Mouse (Mus musculus) megakaryocyte, embryonic 14.5 days (primary cell): Measurements from ENCODE around the gene Rad51. TPM values are rescaled to one million over a fixed set of nuclear protein-coding genes. Genes with fewer than 3 reads are reported as not detected.
A peak's percentile ranks its signal among the peaks of the same experiment; 100 is the strongest.

Experiments used
- H3K27me3 ChIP-seq: replicated peaks from 2 replicates; pipeline ENCODE3; 2012; ENCODE audit warnings: inconsistent platforms
- H3K36me3 ChIP-seq: replicated peaks from 2 replicates; pipeline ENCODE3; 2012; ENCODE audit warnings: low read length, inconsistent platforms, mixed read lengths
- H3K4me1 ChIP-seq: 2 replicates; pipeline ENCODE4 v1.6.1; 2012; ENCODE audit warnings: inconsistent platforms
- H3K4me3 ChIP-seq: replicated peaks from 2 replicates; pipeline ENCODE3; 2012; ENCODE audit warnings: moderate library complexity, mild to moderate bottlenecking, inconsistent platforms
- H3K9me3 ChIP-seq: 2 replicates; pipeline ENCODE4 v1.6.1; 2012; ENCODE audit warnings: inconsistent platforms
- FLI1 ChIP-seq: IDR thresholded peaks from 2 replicates; pipeline ENCODE4 v1.6.1; 2012; ENCODE audit warnings: low read length, inconsistent platforms, mixed read lengths
- GATA1 ChIP-seq: IDR thresholded peaks from 3 replicates; pipeline ENCODE4 v1.6.1; 2012; ENCODE audit warnings: mixed read lengths, low read length, inconsistent platforms, borderline replicate concordance
- polyA plus RNA-seq: library from polyadenylated mRNA; stranded (reverse); fragments of >175 nt; gene quantifications from 2 replicates; pipeline ENCODE4 v1.2.3, GENCODE M21; 2012; ENCODE audit warnings: low replicate concordance; ENCODE audit not compliant: insufficient read depth

Rad51 gene
- polyA plus RNA-seq, 1 experiment, result 6.4 TPM

DNA sequence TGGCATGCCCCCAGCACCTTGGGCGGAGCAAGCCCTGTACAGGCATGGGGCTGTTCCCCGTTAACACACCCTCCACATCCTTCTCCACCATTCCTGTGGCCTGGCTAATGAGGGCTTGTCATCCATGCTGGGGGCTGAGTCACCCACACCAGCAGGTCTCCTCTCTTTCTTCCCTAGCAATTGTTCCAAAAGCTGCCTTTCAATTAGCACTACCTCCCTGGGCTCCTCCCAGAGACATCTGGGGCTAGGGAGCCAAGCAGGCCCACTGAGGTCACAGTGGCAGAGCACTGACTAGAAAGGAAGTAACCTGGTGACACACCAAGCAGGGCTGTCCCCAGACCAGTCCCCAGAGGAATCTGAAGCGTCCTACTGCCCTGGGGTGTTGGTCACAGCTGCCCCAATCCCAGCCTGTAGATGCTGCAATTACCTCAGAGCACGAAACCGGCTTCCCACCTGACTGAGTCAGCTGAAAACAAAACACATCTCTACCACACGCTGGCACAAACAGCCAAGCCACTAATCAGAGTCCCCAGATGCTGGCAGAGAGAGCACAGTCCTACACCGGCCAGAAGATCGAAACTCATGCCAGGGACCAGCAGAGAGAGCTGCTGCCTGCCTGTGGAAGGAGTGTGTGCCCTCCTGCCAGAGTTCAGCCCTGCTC lies 61.5 kb downstream of the Rad51 start, which contains the start of gene Gm14137:
Gene Gm14137 (plus strand): TSS at position 519 of the 661 bp plus-strand sequence.
- Histone ChIP-seq H3K4me3 (no peak within 1 kb of the TSS), H3K27me3 (peaks cover 6% of the 10 kb centered on the region), H3K4me1 (peaks cover 76% of the 10 kb centered on the region), H3K36me3 (peaks cover 30% of the 10 kb centered on the region), H3K9me3 (no peaks in the 10 kb centered on the region)
- TF ChIP-seq FLI1 (no peak), GATA1 (no peak)

DNA sequence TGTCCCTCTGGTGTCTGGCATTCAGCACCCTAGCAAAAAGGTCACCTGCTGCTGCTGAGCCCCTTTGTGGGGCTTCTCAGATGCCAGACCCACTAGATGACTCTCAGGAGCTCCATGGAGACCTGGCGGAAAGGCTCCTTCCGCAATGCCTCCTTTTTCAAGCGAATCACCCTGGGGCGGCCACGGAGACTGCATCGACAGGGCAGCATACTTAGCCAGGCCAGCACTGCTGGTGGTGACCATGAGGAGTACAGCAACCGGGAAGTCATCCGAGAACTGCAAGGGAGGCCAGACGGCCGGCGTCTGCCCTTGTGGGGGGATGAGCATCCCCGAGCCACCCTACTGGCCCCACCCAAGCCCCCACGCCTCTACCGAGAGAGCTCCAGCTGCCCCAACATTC lies 62.3 kb downstream of the Rad51 start:
- Histone ChIP-seq H3K4me1 (peaks cover 69% of the 10 kb centered on the region), H3K4me3 (no peak overlapping the region), H3K36me3 (peaks cover 37% of the 10 kb centered on the region), H3K9me3 (no peaks in the 10 kb centered on the region), H3K27me3 (peaks cover 6% of the 10 kb centered on the region)
- TF ChIP-seq GATA1 (no peak), FLI1 (no peak)

DNA sequence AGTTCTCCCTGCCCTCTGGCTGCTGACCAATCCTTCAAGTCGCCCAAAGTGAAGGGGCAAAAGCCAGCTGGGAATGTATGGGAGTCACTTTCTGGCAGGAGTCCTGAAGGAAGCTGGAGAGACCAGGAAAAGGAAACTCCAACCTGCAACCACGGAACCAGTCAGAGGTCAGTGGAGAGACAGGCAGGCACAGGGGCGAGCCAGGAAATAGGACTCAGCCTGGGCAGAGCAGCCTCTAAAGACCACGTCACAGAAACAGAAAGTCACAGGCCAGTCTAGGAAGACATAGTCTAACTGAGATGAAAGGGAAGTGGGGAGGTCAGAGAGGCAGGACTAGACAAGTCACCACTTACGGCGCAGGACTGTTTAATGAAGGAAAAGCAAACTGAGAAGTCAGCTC lies 63.0 kb downstream of the Rad51 start:
- peaks cover 6% of the 10 kb centered on the region for H3K27me3 ChIP-seq
- TF ChIP-seq FLI1 (no peak), GATA1 (no peak)
- H3K9me3 ChIP-seq, result no peaks in the 10 kb centered on the region
- no peak overlapping the region for H3K4me3 ChIP-seq
- H3K36me3 ChIP-seq, result peaks cover 45% of the 10 kb centered on the region
- peaks cover 62% of the 10 kb centered on the region for H3K4me1 ChIP-seq

DNA sequence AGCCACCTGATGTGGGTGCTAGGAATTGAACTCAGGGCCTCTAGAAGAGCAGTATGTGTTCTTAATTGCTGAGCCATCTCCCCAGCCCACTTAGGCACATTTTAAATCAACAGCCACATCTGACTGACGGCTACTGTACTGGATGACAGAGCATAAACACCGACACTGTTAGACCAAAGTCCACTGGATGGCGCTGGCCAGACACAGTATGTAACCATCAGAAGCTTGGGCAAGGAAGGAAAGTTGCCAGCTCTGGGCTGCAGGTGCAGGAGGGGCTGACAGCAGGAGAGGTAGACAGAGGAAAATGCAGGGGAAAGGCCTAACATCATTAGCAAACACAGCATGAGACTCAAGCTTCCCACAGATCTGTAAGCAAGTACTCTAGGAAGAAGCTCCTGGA lies 64.2 kb downstream of the Rad51 start:
- no peak for TF ChIP-seq GATA1
- no peak for TF ChIP-seq FLI1
- H3K36me3 ChIP-seq, result peaks cover 46% of the 10 kb centered on the region
- peaks cover 56% of the 10 kb centered on the region for H3K4me1 ChIP-seq
- no peak overlapping the region for H3K4me3 ChIP-seq
- H3K27me3 ChIP-seq, result peaks cover 6% of the 10 kb centered on the region
- H3K9me3 ChIP-seq, result no peaks in the 10 kb centered on the region

DNA sequence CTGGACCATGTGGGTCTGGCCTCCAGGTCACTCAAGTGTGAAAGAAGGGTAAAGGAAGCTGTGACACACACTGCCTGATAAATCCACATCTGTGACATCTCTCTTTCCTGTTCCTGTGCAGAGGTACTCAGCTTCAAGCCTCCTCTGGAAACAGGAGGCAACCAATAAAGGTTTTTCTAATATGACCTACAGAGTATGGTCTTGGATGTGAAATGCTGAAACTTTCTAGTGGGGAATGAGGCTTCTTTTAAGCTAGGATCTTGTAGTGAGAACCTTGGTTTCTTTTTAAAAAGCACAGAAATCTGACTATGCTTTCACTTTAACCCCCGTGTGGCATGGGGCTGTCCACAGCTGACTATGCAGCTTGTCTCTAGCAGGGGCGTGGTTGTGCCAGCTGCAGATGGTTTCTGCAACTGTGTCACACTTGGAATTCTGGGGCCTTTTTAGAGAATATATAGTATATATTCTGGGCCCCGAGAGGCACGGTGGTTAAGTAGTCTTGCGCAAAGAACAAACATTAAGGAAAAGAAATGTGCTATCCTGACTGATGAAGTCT lies 64.9 kb downstream of the Rad51 start:
- Histone ChIP-seq H3K4me1 (peaks cover 54% of the 10 kb centered on the region), H3K36me3 (peaks cover 45% of the 10 kb centered on the region), H3K4me3 (no peak overlapping the region), H3K27me3 (peaks cover 6% of the 10 kb centered on the region), H3K9me3 (no peaks in the 10 kb centered on the region)
- TF ChIP-seq FLI1, result no peak
- no peak for TF ChIP-seq GATA1

DNA sequence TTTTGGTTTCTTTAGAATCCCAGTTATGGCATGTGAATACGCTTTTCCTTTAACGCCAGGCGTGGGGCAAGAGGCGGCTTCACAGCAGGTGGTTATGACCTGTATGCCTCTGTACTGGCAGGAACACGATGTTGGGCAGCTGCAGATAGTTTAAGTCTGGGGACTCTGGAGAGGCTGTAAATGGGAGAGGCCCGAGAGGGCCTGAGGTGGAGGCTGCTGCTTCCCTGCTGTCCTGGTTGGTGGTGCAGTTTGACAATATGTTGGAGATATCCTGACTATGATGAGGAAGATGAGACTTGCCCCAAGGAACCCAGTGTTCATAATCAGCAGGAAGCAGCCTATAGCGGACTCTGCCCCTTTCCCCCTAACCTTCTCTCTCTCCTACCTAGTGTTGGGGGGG lies 70.3 kb downstream of the Rad51 start:
- H3K4me1 ChIP-seq, result peaks cover 42% of the 10 kb centered on the region
- no peaks in the 10 kb centered on the region for H3K9me3 ChIP-seq
- H3K36me3 ChIP-seq, result peaks cover 47% of the 10 kb centered on the region
- H3K4me3 ChIP-seq, result no peak overlapping the region
- TF ChIP-seq FLI1, result no peak
- no peak for TF ChIP-seq GATA1
- no peaks in the 10 kb centered on the region for H3K27me3 ChIP-seq

DNA sequence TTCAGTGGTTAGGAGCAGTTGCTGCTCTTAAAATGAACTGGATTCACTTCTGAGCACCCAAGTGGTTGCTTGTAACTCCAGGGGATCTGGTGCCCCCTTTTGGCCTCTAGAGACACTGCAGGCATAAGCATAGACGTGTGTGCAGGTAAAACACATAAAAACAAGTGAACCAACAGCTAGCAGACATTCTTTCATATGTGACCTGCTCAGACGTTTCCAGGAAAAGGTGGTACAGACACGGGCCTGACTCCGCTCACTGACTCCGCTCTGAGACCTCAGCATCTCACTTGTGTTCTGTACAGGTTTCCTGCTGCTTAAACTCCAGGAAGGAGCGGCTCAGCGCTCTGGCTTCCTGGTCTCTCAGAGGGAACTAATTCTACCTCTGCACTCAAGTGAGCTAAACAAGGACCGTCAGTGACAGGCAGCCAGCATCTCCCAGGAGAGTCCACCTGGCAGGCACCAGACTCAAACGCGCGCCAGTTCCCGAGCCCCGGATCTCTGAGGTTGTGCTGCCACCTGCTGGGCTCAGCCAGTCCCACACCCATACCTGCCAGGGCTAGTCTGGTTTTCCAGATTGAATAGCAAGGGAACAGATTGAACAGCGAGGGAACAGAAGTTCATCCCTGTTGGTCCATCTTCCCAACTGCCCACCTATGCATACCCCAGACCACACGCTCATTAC lies 76.6 kb downstream of the Rad51 start:
- Histone ChIP-seq H3K4me3 (peak overlapping the region; percentile 91), H3K4me1 (peaks cover 35% of the 10 kb centered on the region), H3K36me3 (peaks cover 7% of the 10 kb centered on the region), H3K9me3 (no peaks in the 10 kb centered on the region), H3K27me3 (no peaks in the 10 kb centered on the region)
- no peak for TF ChIP-seq GATA1
- no peak for TF ChIP-seq FLI1

DNA sequence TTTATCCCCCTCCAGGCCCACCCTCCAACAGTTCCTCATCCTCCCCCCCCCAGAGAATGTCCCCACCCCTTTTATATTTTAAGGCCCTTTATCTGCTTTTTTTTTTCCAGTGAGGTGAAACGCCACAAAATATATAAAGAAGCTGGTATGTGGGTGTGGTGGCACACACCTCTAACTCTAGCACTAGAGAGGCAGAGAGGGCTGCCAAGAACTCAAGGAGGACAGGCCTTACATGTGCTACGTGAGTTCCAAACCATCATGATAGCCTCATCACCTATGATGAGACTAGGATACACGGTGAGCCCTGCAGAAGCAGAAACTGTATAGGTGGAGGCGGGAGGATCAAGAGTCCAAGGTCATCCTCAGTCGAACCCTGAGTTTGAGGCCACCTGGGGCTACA lies 78.4 kb downstream of the Rad51 start:
- H3K9me3 ChIP-seq, result no peaks in the 10 kb centered on the region
- no peaks in the 10 kb centered on the region for H3K36me3 ChIP-seq
- TF ChIP-seq FLI1, result no peak
- no peak for TF ChIP-seq GATA1
- H3K27me3 ChIP-seq, result no peaks in the 10 kb centered on the region
- H3K4me3 ChIP-seq, result no peak overlapping the region
- peaks cover 25% of the 10 kb centered on the region for H3K4me1 ChIP-seq

DNA sequence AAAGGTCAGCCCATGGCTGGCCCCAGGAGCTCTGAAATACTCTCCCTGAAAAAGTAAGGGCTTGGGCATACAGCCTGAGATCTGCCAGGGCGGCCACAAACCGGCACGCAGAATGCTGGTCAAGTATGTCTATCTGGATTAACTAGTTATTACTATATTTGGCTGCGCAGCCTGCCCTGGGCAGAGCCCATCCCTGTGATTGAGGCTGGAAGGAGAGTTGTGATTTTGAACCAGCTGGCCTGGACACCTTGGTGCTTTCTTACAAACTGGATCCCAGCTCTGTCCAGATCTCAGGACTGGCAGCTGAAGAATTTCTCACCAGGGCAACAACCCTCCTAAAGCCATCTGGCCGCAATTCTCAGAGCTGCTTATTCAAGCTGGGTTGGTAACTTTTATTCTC lies 81.5 kb downstream of the Rad51 start:
- H3K4me1 ChIP-seq, result peaks cover 28% of the 10 kb centered on the region
- no peaks in the 10 kb centered on the region for H3K36me3 ChIP-seq
- no peak overlapping the region for H3K4me3 ChIP-seq
- peaks cover 4% of the 10 kb centered on the region for H3K27me3 ChIP-seq
- no peak for TF ChIP-seq FLI1
- no peak for TF ChIP-seq GATA1
- H3K9me3 ChIP-seq, result no peaks in the 10 kb centered on the region
